Mouse (Mus musculus) limb, embryonic 15.5 days (tissue): ENCODE measurements around the gene Inpp1. TPM values are rescaled to one million over a fixed set of nuclear protein-coding genes. Genes with fewer than 3 reads are reported as not detected.

Source experiments
- polyA plus RNA-seq: library from polyadenylated mRNA; unstranded; fragments of >200 nt; fragmentation: Nextera tagmentation; extraction: Ambion mirVana; gene quantifications from 2 replicates; pipeline ENCODE4 v1.2.1, GENCODE M21; 2015

The Inpp1 gene
- polyA plus RNA-seq, 1 experiment from 2014 or later, result 21.4 TPM

Other genes with a start within 250 kb of the Inpp1 start
- gene Nemp2, start 187.0 kb downstream of the Inpp1 start, polyA plus RNA-seq, result 7.9 and 8.5 TPM in 2 replicates
- gene Mfsd6, start 90.2 kb downstream of the Inpp1 start, polyA plus RNA-seq, result 4.3 and 4.9 TPM in 2 replicates
- gene Hibch, start 27.2 kb upstream of the Inpp1 start, polyA plus RNA-seq, result 23.8 TPM in 2 replicates
- gene 1700019D03Rik, start 202.5 kb upstream of the Inpp1 start, polyA plus RNA-seq, result 2.5 and 3.6 TPM in 2 replicates
- gene Mstn, start 244.0 kb upstream of the Inpp1 start, polyA plus RNA-seq, result 9.1 and 12.7 TPM in 2 replicates